Mouse (Mus musculus) myocyte (in vitro differentiated cells): ENCODE data around the gene Myo10.
A peak's percentile ranks its signal among the peaks of the same experiment; 100 is the strongest.

Source experiments
- CEBPB ChIP-seq: IDR thresholded peaks from 2 replicates; pipeline ENCODE4 v1.6.1; 2011; ENCODE audit warnings: mild to moderate bottlenecking, moderate library complexity; ENCODE audit not compliant: poor library complexity, insufficient read depth, severe bottlenecking
- MYOD1 ChIP-seq, 3 experiments: IDR thresholded peaks; one replicate each; pipeline ENCODE4 v1.6.1; 2011; ENCODE audit warnings: control low read depth in 2 of 3, low read depth in 2 of 3, mild to moderate bottlenecking in 2 of 3, moderate library complexity in 1 of 3; ENCODE audit not compliant: insufficient read length in 2 of 3, control insufficient read depth in 1 of 3
- MYOG ChIP-seq, 3 experiments: IDR thresholded peaks; one replicate each; pipeline ENCODE4 v1.6.1; 2011; ENCODE audit warnings: control low read depth in 2 of 3, low read depth in 2 of 3, mild to moderate bottlenecking in 2 of 3; ENCODE audit not compliant: insufficient read length in 2 of 3, control insufficient read depth in 1 of 3, insufficient read depth in 1 of 3
- POLR2A ChIP-seq: IDR thresholded peaks from one replicate; pipeline ENCODE4 v1.6.1; 2011; ENCODE audit warnings: low read depth, mild to moderate bottlenecking, control low read depth, moderate library complexity; ENCODE audit not compliant: insufficient read length
- POLR2AphosphoS2 ChIP-seq: IDR thresholded peaks from one replicate; pipeline ENCODE4 v1.6.1; 2011; ENCODE audit warnings: low read depth, control low read depth; ENCODE audit not compliant: insufficient read length
- TCF12 ChIP-seq: IDR thresholded peaks from one replicate; pipeline ENCODE4 v1.6.1; 2011; ENCODE audit warnings: mild to moderate bottlenecking, control low read depth; ENCODE audit not compliant: poor library complexity, insufficient read depth, severe bottlenecking
- USF1 ChIP-seq: IDR thresholded peaks from one replicate; pipeline ENCODE4 v1.6.1; 2011; ENCODE audit warnings: low read depth, mild to moderate bottlenecking, control low read depth, moderate library complexity

DNA sequence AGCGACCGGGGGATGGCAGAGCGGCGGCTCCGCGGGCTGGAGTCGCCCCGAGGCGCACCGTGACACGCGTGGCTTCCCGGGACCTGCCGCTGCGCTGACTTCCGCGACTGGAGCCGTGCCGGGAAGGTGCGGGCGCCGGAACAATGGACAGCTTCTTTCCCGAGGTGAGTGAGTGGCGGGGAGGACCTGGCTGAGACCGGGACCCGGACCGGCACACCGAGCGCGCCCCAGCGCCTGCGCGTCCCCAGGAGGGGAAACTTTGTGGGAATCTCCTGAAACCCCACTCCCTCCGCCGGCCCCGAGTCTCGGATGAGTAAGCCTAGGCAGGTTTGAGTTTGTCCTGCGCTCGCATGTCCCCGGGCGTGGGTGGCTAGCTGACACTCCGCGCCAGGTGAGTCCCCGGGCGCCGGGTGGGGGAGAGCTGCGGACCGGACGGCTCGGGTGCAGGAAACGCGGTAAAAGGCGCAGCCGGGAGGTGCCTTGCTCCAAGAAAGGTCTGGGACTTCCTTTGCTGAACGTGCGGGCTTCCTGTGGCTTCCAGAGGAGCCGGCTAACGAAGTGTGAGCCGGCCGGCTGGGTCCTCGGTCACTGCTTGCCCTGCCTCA is 644 bp downstream of the Myo10 start:
- TF ChIP-seq POLR2AphosphoS2 (no peak), POLR2A (no peak), MYOG (IDR thresholded peaks at IDR 0.05; ENCODE audit: control insufficient read depth in 1 of 3, insufficient read depth in 1 of 3, insufficient read length in 2 of 3, low read depth in 2 of 3) (peak in 1 of 3 experiments; percentile 38), USF1 (no peak), TCF12 (no peak), MYOD1 (IDR thresholded peaks at IDR 0.05; ENCODE audit: control insufficient read depth in 1 of 3, insufficient read length in 2 of 3, low read depth in 2 of 3) (peak in 1 of 3 experiments; percentile 81), CEBPB (no peak)
